Mouse (Mus musculus): ENCODE results near the gene Olfr1252. TPM values are rescaled to one million over a fixed set of nuclear protein-coding genes. Genes with fewer than 3 reads are reported as not detected.

Gene Olfr1252
- polyA plus RNA-seq (2012; rRNA removed): not detected in 2 replicates

GRCm38 (mm10) chr2:89724912-89725311 is at the start of gene Olfr1252:
Gene Olfr1252 (minus strand): TSS chr2:89725012.

GRCm38 (mm10) chr2:89756990-89757389 is 32.2 kb upstream of the Olfr1252 start, which contains the start of gene Olfr1253:
Gene Olfr1253 (minus strand): TSS chr2:89757090.

GRCm38 (mm10) chr2:89671836-89672235 is 53.0 kb downstream of the Olfr1252 start, which contains the start of gene Olfr1251:
Gene Olfr1251 (minus strand): TSS chr2:89671936.

Other genes with a start within 250 kb of the Olfr1252 start
- not detected in 2 replicates for gene Olfr1241, start 237.9 kb downstream of the Olfr1252 start, polyA plus RNA-seq (2012; rRNA removed)
- not detected in 2 replicates for gene Olfr1242, start 226.7 kb downstream of the Olfr1252 start, polyA plus RNA-seq (2012; rRNA removed)
- gene Olfr1243, start 193.5 kb downstream of the Olfr1252 start, polyA plus RNA-seq (2012; rRNA removed): not detected in 2 replicates
- not detected in 2 replicates for gene Olfr1245, start 146.6 kb downstream of the Olfr1252 start, polyA plus RNA-seq (2012; rRNA removed)
- not detected in 2 replicates for gene Olfr1246, start 131.9 kb downstream of the Olfr1252 start, polyA plus RNA-seq (2012; rRNA removed)
- not detected in 2 replicates for gene Olfr1247, start 110.9 kb downstream of the Olfr1252 start, polyA plus RNA-seq (2012; rRNA removed)
- not detected in 2 replicates for gene Olfr1248, start 106.8 kb downstream of the Olfr1252 start, polyA plus RNA-seq (2012; rRNA removed)
- not detected in 2 replicates for gene Olfr1249, start 90.0 kb downstream of the Olfr1252 start, polyA plus RNA-seq (2012; rRNA removed)
- not detected in 2 replicates for gene Olfr1250, start 63.5 kb downstream of the Olfr1252 start, polyA plus RNA-seq (2012; rRNA removed)
- not detected in 2 replicates for gene Olfr1251, start 53.1 kb downstream of the Olfr1252 start, polyA plus RNA-seq (2012; rRNA removed)
- gene Olfr1253, start 32.1 kb upstream of the Olfr1252 start, polyA plus RNA-seq (2012; rRNA removed): not detected in 2 replicates
- not detected in 2 replicates for gene Olfr1254, start 68.6 kb upstream of the Olfr1252 start, polyA plus RNA-seq (2012; rRNA removed)
- not detected in 2 replicates for gene Olfr1255, start 87.0 kb upstream of the Olfr1252 start, polyA plus RNA-seq (2012; rRNA removed)
- not detected in 2 replicates for gene Olfr1256, start 116.5 kb upstream of the Olfr1252 start, polyA plus RNA-seq (2012; rRNA removed)
- gene Olfr48, start 123.2 kb upstream of the Olfr1252 start, polyA plus RNA-seq (2012; rRNA removed): not detected in 2 replicates
- not detected in 2 replicates for gene Olfr1257, start 153.4 kb upstream of the Olfr1252 start, polyA plus RNA-seq (2012; rRNA removed)
- gene Olfr1258, start 202.3 kb upstream of the Olfr1252 start, polyA plus RNA-seq (2012; rRNA removed): not detected in 2 replicates
- gene Olfr1259, start 223.7 kb upstream of the Olfr1252 start, polyA plus RNA-seq (2012; rRNA removed): not detected in 2 replicates
- not detected in 2 replicates for gene Olfr1260, start 249.3 kb upstream of the Olfr1252 start, polyA plus RNA-seq (2012; rRNA removed)

Measured in liver, embryonic 14 days (tissue).